Mouse (Mus musculus): ENCODE results near the gene Fbxl15.

DNA sequence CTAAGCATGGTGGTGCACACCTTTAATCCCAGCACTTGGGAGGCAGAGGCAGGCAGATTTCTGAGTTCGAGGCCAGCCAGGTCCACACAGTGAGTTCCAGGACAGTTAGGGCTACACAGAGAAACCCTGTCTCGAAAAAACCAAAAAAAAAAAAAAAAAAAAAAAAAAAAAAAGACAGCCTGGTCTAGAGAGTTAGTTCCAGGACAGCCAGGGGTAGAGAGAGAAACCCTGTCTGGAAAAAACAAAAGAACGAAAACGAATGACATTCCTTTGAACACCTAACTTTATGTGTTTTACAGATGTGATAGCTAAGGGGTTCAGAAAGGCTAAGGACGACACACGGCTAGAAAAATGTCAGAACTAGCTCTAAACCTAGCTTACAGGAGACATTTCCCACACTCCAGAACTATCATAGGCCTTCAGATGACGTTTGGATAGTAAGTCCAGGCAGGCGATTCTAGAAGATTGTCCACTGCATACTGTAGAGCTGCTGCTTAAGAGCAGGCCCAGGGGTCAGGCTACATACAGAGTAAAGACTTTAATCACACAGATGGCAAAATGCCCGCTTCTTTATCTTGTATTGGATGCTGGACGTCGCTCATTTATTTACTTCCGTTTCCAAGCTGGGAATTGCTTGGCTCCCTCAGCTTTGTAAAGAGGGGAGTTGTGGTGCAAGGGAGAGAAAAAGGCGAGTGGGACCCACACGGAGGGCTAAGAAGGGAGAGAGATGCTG is 20.1 kb downstream of the Fbxl15 start:
- TF ChIP-seq POLR2A (IDR thresholded peaks at IDR 0.05; ENCODE audit: extremely low read depth, insufficient read depth, low read length) (no peak), CTCF (IDR thresholded peaks at IDR 0.05; ENCODE audit: low read depth, low read length) (no peak)

All from liver, adult 2 months (tissue).